Mouse (Mus musculus) T-helper 2 cell (primary cell): ENCODE measurements around the gene Oaf.

Experiments
- in situ Hi-C: fragments of 300-600 bp; cut with MboI, MseI; formaldehyde crosslinking; loops from one replicate; pipeline ENCODE4 v1.15.1; 2025; ENCODE audit warnings: high pct_unique_total_duplicates

Gene Oaf

DNA sequence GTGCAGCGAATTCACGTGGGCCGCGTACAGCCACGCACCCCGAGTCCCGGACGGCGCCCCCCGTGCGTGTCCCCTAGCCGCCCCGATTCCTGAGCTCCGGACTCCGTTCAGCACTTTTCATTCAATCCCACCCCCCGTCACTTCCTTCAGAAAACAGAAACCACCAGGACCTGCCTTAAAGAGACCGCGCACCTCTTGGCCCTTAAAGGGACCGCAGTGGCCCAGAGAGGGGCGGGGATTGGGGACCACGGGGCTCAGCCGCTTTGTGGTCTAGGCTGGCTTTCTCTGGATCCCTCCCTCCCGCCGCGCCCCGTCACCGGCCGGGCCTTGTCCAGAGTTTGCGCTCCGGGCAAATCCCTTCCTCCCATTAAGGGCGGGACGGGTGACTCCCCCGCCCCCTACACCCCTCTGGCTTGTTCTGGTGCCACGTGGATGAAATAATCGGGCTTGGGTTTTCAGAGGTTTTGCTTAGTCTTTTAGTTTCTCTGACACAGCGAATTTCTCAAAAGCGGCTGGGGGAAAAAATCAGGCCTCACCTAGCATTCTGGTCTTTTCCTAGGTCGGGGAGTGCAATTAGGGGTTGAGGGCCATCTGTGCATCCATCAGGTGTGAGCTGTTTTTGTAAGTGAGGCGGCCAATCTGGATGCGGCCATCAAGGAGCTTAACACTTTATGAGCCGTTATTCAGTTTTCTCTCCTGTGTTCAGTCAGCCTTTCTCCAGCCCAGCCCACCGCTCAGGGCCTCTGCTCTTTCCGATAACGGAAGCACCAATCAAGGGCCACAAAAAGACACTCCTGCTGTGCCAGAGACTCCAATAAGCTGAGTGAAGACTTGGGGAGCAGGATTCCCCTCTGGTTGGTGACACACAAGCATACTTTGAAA is at the start of gene Oaf:
Gene Oaf, minus strand, starts transcription at position 200 of the 882 bp plus-strand sequence.
- in situ Hi-C loops: no loop called here

DNA sequence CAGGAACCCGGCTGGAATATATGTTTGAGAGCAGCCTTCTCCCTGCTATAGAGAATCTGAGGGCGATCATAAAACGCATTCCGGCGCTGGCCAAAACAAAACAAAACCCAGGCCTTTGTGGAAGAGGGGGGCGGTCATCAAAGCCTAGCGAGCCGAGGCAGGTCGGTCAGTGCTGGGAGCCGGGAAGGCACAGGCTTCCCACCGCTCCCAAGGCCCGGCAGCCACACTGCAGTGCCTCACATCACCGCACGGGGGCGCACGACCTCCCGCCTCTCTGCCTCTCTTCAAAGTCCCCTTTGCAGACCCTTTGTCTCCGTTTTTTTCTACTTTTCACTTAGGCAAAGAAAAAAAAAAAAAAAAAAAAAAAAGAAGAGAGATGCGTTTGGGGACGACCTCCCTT is 47.2 kb upstream of the Oaf start:
- in situ Hi-C loops: loop anchor here (5.0 kb wide), 2 partner anchors 65 to 155 kb away; no protein-coding TSS in a partner anchor

DNA sequence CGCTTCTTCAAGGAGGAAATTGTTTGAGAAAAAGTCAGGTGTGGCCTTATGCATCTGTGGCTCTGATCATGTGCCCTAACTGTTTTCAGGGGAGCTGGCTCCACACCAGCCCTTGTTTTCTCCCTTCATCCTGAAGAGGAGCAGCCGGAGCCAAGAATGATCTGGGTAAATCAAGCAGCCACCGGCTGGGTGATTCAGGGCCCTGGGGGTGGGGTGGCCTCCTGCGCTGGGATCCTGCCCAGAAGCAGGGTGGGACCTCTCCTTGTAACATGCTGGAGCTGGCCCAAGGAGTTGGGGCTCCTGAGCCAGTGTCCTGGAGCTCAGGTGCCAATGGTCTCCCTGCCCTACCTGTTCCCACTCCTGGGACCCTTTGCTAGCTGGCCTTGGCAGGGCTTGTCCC is 45.6 kb upstream of the Oaf start:
- in situ Hi-C loops: loop anchor here (5.0 kb wide), 2 partner anchors 63 to 153 kb away; no protein-coding TSS in a partner anchor

DNA sequence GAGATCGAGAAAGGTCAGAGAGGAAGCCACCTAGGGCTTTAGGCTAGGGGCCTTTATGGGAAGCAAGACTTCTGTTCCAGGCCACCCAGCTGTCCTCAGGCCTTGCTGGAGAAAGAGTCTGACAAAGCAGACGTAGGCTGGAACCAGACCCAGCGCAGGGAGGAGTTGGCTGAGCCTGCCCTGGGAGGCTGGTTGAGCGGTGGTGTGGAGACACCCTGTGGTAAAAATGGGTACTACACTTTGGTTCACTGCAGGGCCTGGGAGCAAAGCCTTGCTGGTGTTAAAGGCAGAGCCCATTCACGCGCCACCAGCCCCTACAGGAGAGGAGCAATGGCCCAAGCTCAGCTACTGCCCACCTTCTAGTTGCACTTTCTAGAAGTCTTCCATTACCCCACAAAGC is 44.6 kb upstream of the Oaf start:
- in situ Hi-C loops: no loop called here

DNA sequence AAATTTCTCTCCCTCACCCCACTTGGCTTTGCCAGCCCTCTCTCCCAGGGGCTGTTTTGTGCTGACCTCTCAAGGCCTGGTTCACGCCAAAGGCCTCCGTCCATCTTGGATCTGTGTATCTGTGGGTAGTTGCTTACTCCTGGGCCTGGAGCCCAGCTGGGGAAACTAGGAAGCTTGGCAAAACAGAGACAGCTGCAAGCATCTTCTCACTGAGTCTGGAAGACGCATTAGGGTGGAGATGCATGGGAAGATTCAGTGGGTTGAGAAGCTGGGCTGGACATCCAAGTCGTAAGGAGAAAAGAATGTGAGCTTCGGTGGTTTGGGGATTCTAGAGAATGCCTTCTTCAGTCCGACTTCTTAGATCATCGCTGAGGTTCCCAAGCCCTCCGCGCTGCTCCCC is 34.0 kb upstream of the Oaf start:
- in situ Hi-C loops: no loop called here

DNA sequence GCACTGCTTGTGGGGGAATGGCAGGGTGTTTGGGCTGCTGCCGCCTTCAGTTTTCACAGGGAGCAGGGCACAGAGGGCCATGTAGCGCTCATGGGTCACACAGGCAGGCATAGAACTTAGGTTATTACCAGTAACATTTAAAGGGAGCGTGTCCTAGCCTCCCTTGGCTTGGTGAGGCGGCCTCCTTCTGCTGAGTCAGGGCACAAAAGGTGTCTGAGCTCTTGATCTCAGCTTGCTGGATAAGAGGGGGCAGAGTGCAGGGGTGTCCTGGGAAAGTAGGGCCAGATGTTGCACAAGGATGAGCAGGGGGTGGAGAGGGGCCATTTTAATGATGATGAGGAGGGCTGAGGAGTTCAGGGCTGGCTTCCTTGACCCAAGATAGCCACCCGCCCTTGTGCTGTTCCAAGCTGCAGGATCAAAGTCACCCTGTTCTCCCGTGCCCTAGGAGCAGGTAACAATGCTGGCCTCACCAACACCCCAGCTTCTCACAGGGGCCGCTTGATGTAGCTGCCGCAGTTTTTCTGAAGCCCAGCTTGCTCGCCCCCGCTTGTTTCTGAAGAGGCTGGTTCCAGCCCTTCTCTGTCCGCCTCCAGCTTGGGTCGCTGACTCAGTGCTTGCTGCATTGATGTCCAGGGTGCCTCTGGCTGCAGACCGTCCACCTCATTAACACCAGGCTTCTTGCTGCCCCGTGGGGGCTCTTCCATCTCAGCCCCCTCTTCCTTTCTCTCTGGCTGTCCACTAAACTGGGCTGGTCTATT is 32.2 kb upstream of the Oaf start:
- in situ Hi-C loops: no loop called here

DNA sequence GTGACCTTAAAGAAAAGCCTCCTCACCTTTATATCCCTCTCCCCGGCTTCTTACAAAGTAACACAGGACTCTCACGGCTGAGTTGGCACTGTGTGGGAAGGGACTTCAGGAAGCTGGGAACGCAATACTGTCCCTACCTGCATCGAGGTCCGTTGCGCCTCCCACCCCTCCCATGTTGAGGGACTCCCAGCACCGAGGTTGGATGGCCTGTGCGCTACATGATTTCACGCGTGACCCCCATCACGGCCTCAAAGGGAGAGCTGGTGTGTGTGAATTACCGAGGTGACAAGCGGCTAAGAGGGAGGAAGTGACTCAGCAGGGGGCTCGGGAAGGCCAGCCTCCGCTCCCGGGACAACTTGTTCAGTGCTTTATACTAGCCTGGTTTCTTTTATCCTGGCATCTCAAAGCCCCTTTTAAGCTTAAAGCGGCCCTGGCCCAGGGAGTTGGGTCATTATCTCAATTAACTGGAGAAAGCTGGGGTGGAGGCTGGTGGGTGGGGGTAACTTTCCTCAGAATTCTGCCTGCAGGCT is 31.1 kb upstream of the Oaf start:
- in situ Hi-C loops: no loop called here

DNA sequence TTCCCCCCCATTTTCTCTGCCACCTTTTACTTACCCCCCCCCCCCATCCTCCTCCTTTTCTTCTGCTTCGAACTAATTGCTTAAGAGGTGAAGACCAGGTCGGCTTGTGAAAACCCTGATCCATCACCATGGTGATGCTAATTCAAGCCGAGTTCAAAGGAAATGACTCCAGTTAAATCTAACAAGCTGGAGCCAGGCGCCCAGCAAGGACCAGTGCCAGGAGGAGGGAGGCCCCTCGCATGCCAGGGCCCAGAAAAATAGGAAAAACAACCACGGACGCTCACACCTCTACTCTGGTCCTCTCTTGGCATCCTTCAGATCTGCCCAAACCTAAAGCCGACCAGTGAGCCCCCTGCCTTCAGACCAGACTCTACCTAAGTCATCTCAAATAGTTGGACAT is 29.5 kb upstream of the Oaf start:
- in situ Hi-C loops: no loop called here

DNA sequence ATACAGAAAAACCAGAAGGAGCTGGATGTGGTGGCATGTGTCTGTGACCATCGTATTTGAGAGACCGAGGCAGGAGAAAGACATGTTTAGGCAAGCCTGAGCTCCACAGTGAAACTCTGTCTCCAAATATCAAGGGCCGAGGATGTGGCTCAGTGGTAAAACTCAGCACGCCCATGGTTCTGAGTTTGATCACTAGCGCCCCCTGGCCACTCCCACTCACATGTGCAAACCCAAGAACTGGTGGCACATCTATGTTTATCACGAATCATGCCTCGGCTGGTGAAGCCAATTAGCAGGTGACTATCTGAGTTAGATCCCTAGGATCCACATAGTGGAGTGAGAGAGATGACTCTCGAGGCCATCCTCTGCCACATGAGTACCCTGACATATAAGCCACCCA is 27.6 kb upstream of the Oaf start:
- in situ Hi-C loops: no loop called here

DNA sequence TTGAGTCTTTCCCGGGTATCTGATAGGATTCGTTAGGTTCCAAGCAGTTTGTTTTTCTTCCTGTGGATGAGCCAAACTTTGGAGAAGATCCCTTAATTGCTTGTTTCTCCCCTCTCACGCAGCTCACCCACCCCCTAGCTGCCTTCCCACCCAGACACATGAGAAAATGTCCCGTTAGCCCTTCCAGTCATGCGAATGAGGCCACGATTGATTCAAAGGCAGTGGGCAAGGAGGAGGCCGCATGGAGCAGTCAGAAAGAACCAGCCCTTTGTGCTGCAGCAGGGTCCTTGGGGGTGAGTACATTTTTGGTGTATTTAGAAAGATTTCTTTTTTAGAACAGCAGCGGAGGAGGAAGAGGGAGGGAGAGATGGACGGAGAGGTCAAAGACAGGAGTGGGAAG is 25.5 kb upstream of the Oaf start:
- in situ Hi-C loops: no loop called here

DNA sequence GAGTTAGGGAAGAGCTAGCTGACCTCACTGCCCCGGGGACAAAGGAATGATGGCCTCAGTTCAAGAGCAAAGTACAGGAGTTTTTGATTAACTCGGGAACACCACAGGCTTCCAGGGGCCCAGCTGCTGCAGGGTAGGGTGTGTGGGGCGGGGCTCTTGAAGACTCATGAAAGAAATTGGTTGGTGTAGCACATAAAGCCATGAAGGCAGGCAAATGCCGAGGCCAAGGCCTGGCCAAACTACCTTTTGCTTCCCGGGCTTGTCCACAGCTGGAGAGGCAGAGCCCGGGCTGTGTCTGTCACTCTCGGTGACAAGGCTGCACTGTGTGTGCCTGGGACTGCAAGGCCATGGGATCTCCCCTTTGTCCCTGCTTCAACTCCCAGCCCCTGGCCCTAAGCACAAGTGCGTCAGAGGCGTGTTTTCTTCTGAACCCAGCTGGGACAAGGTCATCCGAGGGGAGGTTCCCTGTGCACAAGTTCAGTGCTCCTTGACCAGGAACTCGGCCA is 24.3 kb upstream of the Oaf start:
- in situ Hi-C loops: no loop called here

DNA sequence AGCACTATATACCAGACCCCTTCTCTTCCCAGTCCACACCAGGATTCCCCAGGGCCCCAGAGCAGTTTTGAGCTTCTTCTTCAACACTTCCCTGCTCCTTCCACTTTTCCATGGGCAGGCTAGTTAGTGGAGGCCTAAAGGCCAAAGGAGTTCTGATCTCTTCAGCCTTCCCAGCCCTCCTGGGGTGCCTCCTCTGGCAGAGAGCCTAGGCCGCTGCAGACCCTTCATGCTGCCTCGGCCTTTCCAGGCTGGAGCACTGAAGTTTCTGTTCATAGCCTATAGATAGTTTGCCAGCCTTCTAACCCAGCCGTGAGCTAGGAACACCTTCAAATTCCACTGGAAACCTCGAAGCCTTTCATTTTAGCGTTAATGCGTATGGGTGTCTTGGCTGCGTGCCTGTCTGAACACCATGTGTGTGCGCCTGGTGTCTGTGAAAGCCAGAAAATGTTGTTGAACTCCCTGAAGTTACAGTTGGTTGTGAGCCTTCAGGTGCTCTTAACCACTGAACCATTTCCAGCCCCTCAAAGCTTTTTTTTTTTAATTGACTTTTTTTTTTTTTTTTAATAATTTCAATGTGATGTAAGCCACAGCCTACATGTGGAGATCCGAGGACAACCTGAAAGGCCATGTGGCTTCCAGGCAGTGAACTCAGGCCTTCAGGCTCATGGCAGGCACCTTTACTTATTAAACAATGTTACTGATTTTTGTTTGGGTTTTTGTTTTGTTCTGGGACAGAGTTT is 23.3 kb upstream of the Oaf start:
- in situ Hi-C loops: no loop called here

DNA sequence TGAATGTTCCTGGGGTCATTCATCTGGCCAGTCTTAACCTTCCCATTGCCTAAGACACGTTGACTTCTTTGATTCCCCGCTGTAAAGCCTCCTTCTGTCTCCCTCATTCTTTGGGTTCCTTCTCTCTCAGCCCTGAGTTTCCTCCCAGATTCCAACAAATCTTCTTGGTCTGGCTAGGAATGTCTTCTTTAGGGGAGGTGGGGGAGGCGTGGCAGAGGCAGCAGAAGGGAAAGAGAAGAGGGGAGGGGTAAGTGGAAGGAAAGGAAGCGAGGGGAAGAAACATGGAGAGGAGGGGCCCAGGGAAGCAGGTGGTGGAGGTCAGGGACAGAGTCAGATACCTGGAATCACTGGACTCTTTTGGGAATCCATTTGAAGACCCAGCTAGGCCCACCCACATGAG is 22.7 kb upstream of the Oaf start:
- in situ Hi-C loops: no loop called here

DNA sequence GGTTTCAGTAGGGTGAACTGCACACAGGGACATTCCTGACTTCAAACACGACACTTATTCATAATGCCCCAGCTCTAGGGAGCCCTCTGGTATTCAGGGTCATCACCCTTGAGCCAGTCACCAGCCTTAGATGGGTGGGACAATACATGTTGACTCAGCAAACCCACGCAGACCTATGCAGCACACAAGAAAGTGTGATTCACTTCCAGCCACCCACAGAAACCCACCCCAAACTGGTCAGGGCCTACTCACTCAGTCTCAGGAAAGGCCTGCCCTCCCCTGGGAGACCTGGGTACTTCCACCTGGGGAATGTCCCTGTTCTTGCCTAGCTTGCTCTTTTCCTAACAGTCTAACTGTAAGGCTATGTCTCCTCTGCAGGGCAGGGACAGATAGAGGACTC is 22.2 kb upstream of the Oaf start:
- in situ Hi-C loops: no loop called here

DNA sequence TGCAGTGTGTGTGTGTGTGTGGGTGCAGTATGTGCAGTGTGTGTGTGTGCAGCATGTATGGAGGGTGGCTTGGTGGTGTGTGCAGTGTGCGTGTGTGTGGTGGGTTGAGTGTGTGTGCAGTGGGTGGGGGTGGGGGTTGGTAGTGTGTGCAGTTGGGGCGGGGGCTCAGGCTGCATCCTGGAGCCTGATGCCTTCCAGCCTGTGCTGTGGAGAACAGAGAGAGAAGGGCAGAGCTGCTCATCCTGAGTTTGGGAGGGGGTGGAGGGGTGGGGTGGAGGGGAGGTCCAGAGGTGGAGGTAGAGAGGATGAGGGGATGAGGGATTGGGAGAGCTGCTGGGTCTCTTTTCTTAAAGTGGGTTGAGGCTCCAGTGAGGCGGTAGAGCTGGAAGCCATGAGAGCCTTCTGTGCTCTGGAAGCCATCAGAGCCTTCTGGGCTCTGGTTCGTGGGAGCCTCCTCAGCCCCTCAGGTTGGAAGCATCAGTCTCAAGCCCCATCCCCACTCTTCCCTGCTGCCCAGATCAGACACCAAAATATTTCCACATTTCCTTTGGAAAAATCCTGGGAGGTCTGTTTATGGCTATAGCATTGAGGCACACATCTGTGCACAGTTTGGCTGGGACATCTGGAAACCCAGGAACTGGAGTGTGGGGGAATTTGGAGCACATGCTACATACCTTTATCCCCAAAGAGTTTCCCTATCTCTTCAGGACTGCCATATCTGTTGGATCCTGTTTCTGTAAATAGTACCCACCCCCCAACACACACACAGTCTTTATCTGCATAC is 21.6 kb upstream of the Oaf start:
- in situ Hi-C loops: no loop called here

DNA sequence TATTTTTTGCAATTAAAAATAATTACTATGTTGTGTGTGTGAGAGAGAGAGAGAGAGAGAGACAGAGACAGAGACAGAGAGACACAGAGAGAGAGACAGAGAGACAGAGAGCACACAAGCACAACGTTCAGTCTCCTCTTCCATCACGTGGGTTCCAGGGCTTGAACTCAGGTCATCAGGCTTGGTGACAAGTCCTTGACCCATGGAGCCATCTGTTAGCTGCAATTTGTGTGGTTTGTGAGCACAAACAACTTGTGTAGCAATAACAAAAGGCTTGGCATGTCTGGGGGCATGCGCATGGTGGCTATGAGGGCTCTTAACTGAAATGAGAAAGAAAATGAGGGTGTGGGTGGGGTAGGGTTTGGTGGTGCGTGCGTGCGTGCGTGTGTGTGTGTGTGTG is 20.9 kb upstream of the Oaf start:
- in situ Hi-C loops: no loop called here

DNA sequence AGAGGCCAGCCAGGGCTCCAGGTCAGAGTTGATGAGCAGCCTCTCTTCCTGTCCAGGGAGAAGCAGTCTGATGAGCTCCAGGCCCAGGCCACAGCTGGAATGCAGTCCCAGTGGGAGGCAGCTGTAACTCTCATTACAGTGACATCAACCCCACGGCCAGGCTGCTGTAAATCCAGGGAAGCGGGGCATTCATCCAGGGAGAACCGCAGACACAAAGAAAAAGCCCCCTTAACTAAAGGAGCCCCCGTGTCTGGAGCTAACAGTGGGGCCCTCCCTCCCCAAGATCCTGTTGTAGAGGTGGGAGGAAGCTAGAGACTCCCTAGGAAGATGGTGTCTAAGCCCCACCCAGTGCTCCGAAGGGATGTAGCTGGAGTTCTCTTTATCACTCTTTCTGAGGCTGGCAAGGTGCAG is 13.6 kb upstream of the Oaf start:
- in situ Hi-C loops: no loop called here

DNA sequence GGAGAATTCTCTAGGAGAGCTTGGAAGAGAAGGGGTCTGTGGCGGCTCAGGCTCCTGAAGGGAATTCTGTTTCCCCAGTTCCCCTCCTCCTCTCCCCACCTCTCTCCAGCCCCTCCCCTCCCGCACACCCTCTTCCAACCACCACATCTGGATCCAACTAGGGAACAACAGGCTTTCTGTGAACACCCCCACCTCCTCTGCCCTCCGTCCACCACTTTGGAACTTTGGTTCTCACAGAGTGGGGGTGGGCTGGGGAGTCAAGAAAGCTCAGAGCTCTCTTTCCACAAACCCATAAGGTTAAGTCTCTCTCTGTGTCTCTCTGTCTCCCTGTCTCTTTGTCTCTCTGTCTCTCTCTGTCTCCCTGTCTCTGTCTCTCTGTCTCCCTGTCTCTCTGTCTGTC is 13.1 kb upstream of the Oaf start:
- in situ Hi-C loops: no loop called here

DNA sequence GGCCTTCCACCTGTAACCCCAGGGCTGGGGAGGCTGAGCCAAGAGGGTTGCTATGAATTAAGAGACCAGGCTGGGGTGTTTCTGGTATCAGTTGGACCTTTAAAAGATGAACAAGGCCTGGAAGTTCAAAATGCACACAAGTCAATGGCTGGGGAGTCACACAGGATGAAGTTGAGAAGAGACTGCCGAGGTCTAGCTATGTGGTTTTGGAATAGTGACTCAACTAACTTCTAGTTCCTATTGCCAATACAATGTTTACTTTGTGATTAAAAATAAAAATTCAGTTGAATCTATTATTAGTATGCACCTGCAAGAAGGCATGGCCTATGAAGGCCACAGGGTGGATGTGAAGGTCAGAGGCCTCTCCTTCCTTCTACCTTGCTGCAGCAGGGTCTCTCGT is 12.1 kb upstream of the Oaf start:
- in situ Hi-C loops: no loop called here

DNA sequence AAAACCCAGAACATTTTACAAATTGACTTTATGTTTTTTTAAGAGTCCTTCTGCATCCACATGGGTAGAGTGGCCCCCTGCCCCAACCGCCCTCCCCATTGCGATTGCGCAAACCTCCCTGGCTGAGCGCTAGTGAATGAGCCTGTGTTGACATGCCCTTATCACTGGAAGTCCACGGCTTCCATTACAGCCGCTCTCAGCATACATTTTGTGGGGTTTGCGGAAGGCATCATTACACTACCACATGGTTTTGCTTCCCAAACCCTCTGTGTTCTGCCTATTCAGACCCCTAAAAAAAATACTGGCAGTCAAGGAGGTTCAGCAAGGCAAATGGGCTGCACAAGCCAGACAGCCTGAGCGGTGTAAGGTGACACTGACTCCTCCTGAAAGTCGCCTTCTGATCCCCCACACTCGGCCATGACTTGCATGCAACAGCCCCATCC is 7.0 kb upstream of the Oaf start:
- in situ Hi-C loops: no loop called here
